Comparison of ENCODE assay signal across 21 mouse cellular contexts in genomic region chr2:71451761-71452160, GRCm38 (mm10). TPM values are rescaled to one million over a fixed set of nuclear protein-coding genes. Genes with fewer than 3 reads are reported as not detected.
DNase-seq lines count a peak whose midpoint lies in the region; ATAC-seq and TF ChIP-seq lines count a peak whose summit lies in the region.
"Had no signal": no experiment of that assay in that cellular context is flagged by ENCODE, and none has a peak within 500 bp of the region (broad histone marks: within the 10 kb centered on the region; RNA-seq: fewer than 3 reads in every experiment).

No protein-coding gene starts in this region.

- no peak for ATAC-seq in kidney, postnatal 0 days (replicated peaks; ENCODE audit: low FRiP score, low read depth)
- no peak for ATAC-seq in kidney, embryonic 14.5 days (ENCODE audit: low FRiP score, low TSS enrichment)
- no peak for ATAC-seq in inflammation-experienced regulatory T-cells, adult 6 months
- ATAC-seq: activated CD4-positive, CD25-positive, alpha-beta regulatory T cell, adult 4 months had no signal

- no peaks in the 10 kb centered on the region for H3K36me3 ChIP-seq in kidney, postnatal 0 days (ENCODE audit: insufficient read depth, low read length)
- no peaks in the 10 kb centered on the region for H3K36me3 ChIP-seq in kidney, embryonic 14.5 days (ENCODE audit: control insufficient read depth, insufficient read depth, low read length)
- peaks cover 0 to 18% of the 10 kb centered on the region in 2 experiments; a peak in 2 of 4 replicates for H3K36me3 ChIP-seq in MEL (ENCODE audit: control insufficient read depth in 1 of 2, insufficient read depth in 2 of 2, low read length in 2 of 2)
- H3K36me3 ChIP-seq: embryonic facial prominence, embryonic 13.5 days; heart, embryonic 10.5 days; hindbrain, embryonic 15.5 days; liver, embryonic 15.5 days; midbrain, embryonic 10.5 days had no signal

- peak; percentile 47 for TF ChIP-seq RAD21 in MEL (IDR thresholded peaks at IDR 0.05; ENCODE audit: low read depth, low read length)

- no peak for TF ChIP-seq POLR2A in MEL (IDR thresholded peaks at IDR 0.05; ENCODE audit: control insufficient read depth in 1 of 2, insufficient read depth in 1 of 2, low read depth in 1 of 2, low read length in 2 of 2, poor library complexity in 1 of 2)

- H3K79me2 ChIP-seq in MEL (ENCODE audit: control insufficient read depth, insufficient read depth, low read length, poor library complexity): peaks cover 3% of the 10 kb centered on the region; the same call in 1 of the 2 replicates

- no peak overlapping the region for H3K9ac ChIP-seq in kidney, postnatal 0 days (ENCODE audit: low read depth, low read length)
- no peak overlapping the region for H3K9ac ChIP-seq in kidney, embryonic 14.5 days (ENCODE audit: low read depth, low read length)
- no peak overlapping the region for H3K9ac ChIP-seq in MEL (ENCODE audit: control insufficient read depth, low read depth, low read length, poor library complexity, severe bottlenecking)
- H3K9ac ChIP-seq: hindbrain, embryonic 15.5 days; liver, embryonic 15.5 days had no signal

- DNase-seq in kidney, postnatal 0 days (ENCODE audit: low spot score): no peak
- peak; percentile 58 for DNase-seq in 416B (ENCODE audit: low read depth)
- no peak for DNase-seq in MEL (ENCODE audit: low read depth, low spot score)
- DNase-seq in embryo, embryonic 11 days: peak; percentile 21
- DNase-seq in frontal cortex, postnatal 14 days (ENCODE audit: low spot score in 2 of 2): no peak
- DNase-seq: adrenal gland, postnatal 14 days; cerebellum, postnatal 14 days; gastrocnemius, postnatal 25 days; heart, postnatal 14 days; kidney, adult 2 months; left cerebral cortex, postnatal 4 days; lung, postnatal 4 days; thymus, postnatal 4 days had no signal

- WGBS in kidney, postnatal 0 days: 67% methylated on average over 5 of the region's 5 CpGs
- WGBS in kidney, embryonic 14.5 days: 70% methylated on average over 5 of the region's 5 CpGs

- H3K9me3 ChIP-seq in kidney, postnatal 0 days (replicated peaks; ENCODE audit: low read length): no peaks in the 10 kb centered on the region
- no peaks in the 10 kb centered on the region for H3K9me3 ChIP-seq in kidney, embryonic 14.5 days (ENCODE audit: control insufficient read depth, low read length)
- no peaks in the 10 kb centered on the region for H3K9me3 ChIP-seq in MEL (replicated peaks; ENCODE audit: insufficient read depth, low read length)
- H3K9me3 ChIP-seq: embryonic facial prominence, embryonic 13.5 days; heart, embryonic 10.5 days; hindbrain, embryonic 15.5 days; liver, embryonic 15.5 days; midbrain, embryonic 10.5 days had no signal

- no peak overlapping the region for H3K4me3 ChIP-seq in kidney, postnatal 0 days (replicated peaks; ENCODE audit: low read depth, low read length)
- H3K4me3 ChIP-seq in kidney, embryonic 14.5 days (ENCODE audit: low read length): no peak overlapping the region
- H3K4me3 ChIP-seq in MEL (ENCODE audit: control insufficient read depth in 1 of 2, insufficient read depth in 1 of 2, low read depth in 2 of 2, low read length in 2 of 2): no peak overlapping the region
- H3K4me3 ChIP-seq: hindbrain, embryonic 15.5 days had no signal

- no peak overlapping the region for H3K4me2 ChIP-seq in kidney, postnatal 0 days (ENCODE audit: low read length)
- H3K4me2 ChIP-seq in kidney, embryonic 14.5 days (replicated peaks; ENCODE audit: low read depth, low read length): no peak overlapping the region

- no peaks in the 10 kb centered on the region for H3K27me3 ChIP-seq in kidney, postnatal 0 days (ENCODE audit: insufficient read depth, low read length)
- no peaks in the 10 kb centered on the region for H3K27me3 ChIP-seq in kidney, embryonic 14.5 days (ENCODE audit: control insufficient read depth, insufficient read depth, low read length)
- no peaks in the 10 kb centered on the region for H3K27me3 ChIP-seq in MEL (ENCODE audit: control insufficient read depth in 1 of 2, insufficient read depth in 2 of 2, low read length in 2 of 2)
- H3K27me3 ChIP-seq: embryonic facial prominence, embryonic 13.5 days; hindbrain, embryonic 15.5 days had no signal

- TF ChIP-seq EP300 in MEL (IDR thresholded peaks at IDR 0.05; ENCODE audit: low read depth in 1 of 2, low read length in 2 of 2): no peak

- peak; percentile 45; the same call in 1 of the 2 replicates for TF ChIP-seq CTCF in kidney, postnatal 0 days (IDR thresholded peaks at IDR 0.05; ENCODE audit: low read depth)
- peak; percentile 14 to 45 (median 20); a peak in 4 of 6 replicates for TF ChIP-seq CTCF in MEL (IDR thresholded peaks at IDR 0.05 in 2 of 3, conservative IDR thresholded peaks at IDR 0.05 in 1 of 3; ENCODE audit: control insufficient read depth in 1 of 3, insufficient read depth in 1 of 3, low read depth in 2 of 3, low read length in 3 of 3, poor library complexity in 1 of 3, severe bottlenecking in 1 of 3)

- H3K27ac ChIP-seq in kidney, postnatal 0 days: no peak overlapping the region
- no peak overlapping the region for H3K27ac ChIP-seq in kidney, embryonic 14.5 days (ENCODE audit: low read depth, low read length)
- H3K27ac ChIP-seq in MEL (ENCODE audit: control insufficient read depth, low read depth, low read length): no peak overlapping the region
- H3K27ac ChIP-seq: embryonic facial prominence, embryonic 13.5 days; heart, embryonic 10.5 days; hindbrain, embryonic 15.5 days; midbrain, embryonic 10.5 days had no signal

- H3K4me1 ChIP-seq in kidney, postnatal 0 days (replicated peaks; ENCODE audit: insufficient read depth, low read length): 0 out of 2 replicates have a peak, but pooled peaks cover 2% of the 10 kb centered on the region
- no peaks in the 10 kb centered on the region for H3K4me1 ChIP-seq in kidney, embryonic 14.5 days (ENCODE audit: control insufficient read depth, insufficient read depth, low read length)
- peaks cover 0 to 5% of the 10 kb centered on the region in 2 experiments; a peak in 1 of 4 replicates for H3K4me1 ChIP-seq in MEL (ENCODE audit: control insufficient read depth in 1 of 2, insufficient read depth in 2 of 2, low read length in 2 of 2)

TF ChIP-seq in MEL, 35 proteins besides CTCF, POLR2A, EP300 and RAD21:
- peak; percentile 54; the same call in 1 of the 2 replicates for TF ChIP-seq ZC3H11A (IDR thresholded peaks at IDR 0.05; ENCODE audit: low read depth, low read length)
- TF ChIP-seq SMC3 (IDR thresholded peaks at IDR 0.05; ENCODE audit: low read depth, low read length): peak; percentile 45
- TF ChIP-seq E2F4 (IDR thresholded peaks at IDR 0.05; ENCODE audit: borderline replicate concordance, low read depth, low read length): no peak
- TF ChIP-seq TAL1 (IDR thresholded peaks at IDR 0.05; ENCODE audit: low read length): no peak
- no peak for TF ChIP-seq UBTF (IDR thresholded peaks at IDR 0.05; ENCODE audit: borderline replicate concordance, insufficient read depth, low read depth, low read length)

RNA-seq across cellular contexts. Expression of gene Metap1d, which starts 1.3 kb away (rescaled TPM):
- 43.1 and 43.6 TPM in 2 replicates for polyA plus RNA-seq in kidney, postnatal 0 days (2015; fragmentation: Nextera tagmentation; extraction: Ambion mirVana)
- 36.8 and 44.9 TPM in 2 replicates for polyA plus RNA-seq in kidney, embryonic 14.5 days (2014; fragmentation: Nextera tagmentation; extraction: Ambion mirVana)
- 14.4 and 19.5 TPM in 2 replicates for total RNA-seq in MEL (2012; rRNA removed)
- 10 to 100 TPM in 1 of 2 experiments, not detected in 1; 28.5 TPM for polyA plus RNA-seq in MEL (2012; ENCODE audit: insufficient read depth in 1 of 2, insufficient read length in 2 of 2, low read depth in 1 of 2, low replicate concordance in 2 of 2, missing spikeins in 1 of 2)
- polyA plus RNA-seq in inflammation-experienced regulatory T-cells, adult 6 months (2017; shearing (Covaris generic)): 10 to 100 TPM; 10.1 to 38.0 (median 27.6) TPM

Comparison
In these comparisons a context has a peak if more than half of its experiments do, and no peak if none do; other contexts are left out.
1. DNase-seq: peak in 416B (single experiment) and embryo, embryonic 11 days (single experiment); none in kidney, postnatal 0 days (single experiment), MEL (single experiment) and frontal cortex, postnatal 14 days (0 of 2).